Comparison of ENCODE assay signal across 11 mouse cellular contexts in genomic region chr5:121893581-121893980, GRCm38 (mm10). TPM values are rescaled to one million over a fixed set of nuclear protein-coding genes. Genes with fewer than 3 reads are reported as not detected.
DNase-seq lines count a peak whose midpoint lies in the region; ATAC-seq and TF ChIP-seq lines count a peak whose summit lies in the region.
"Had no signal": no experiment of that assay in that cellular context is flagged by ENCODE, and none has a peak within 500 bp of the region (broad histone marks: within the 10 kb centered on the region; RNA-seq: fewer than 3 reads in every experiment).

No protein-coding gene starts in this region.

- 36% methylated on average over 3 of the region's 3 CpGs for WGBS in stomach, postnatal 0 days

- no peak overlapping the region for H3K27ac ChIP-seq in stomach, postnatal 0 days (replicated peaks)

- no peak overlapping the region for H3K9ac ChIP-seq in stomach, postnatal 0 days (ENCODE audit: low read length)

- H3K4me2 ChIP-seq in stomach, postnatal 0 days (replicated peaks; ENCODE audit: low read depth): no peak overlapping the region

- no peaks in the 10 kb centered on the region for H3K4me1 ChIP-seq in stomach, postnatal 0 days (replicated peaks; ENCODE audit: control insufficient read depth, insufficient read depth)

- no peak overlapping the region for H3K4me3 ChIP-seq in stomach, postnatal 0 days (ENCODE audit: low read depth, low read length)
- H3K4me3 ChIP-seq: myocyte had no signal

- DNase-seq in cerebellum, postnatal 14 days: peak; percentile 41 to 54
- no peak for DNase-seq in cerebellum, adult 11 months
- DNase-seq in kidney, adult 9 months: peak; percentile 21
- DNase-seq in kidney, adult 18-20 months: no peak
- DNase-seq in retina, embryonic 14.5 days (ENCODE audit: low spot score): peak; percentile 60
- DNase-seq in retina, postnatal 1 day: no peak
- no peak for DNase-seq in stomach, postnatal 0 days (ENCODE audit: low spot score)
- DNase-seq in left cerebral cortex, adult 18-20 months (ENCODE audit: low spot score in 2 of 2): no peak
- DNase-seq: cerebellum, adult 8-10 months; right cerebral cortex, adult 18-20 months had no signal

- H3K9me3 ChIP-seq in stomach, postnatal 0 days (ENCODE audit: control insufficient read depth, low read length): no peaks in the 10 kb centered on the region

- H3K27me3 ChIP-seq in stomach, postnatal 0 days (ENCODE audit: control insufficient read depth, insufficient read depth, low read length): no peaks in the 10 kb centered on the region

- peak; percentile 72 for TF ChIP-seq CTCF in stomach, postnatal 0 days (IDR thresholded peaks at IDR 0.05; ENCODE audit: low read depth)

- H3K36me3 ChIP-seq in stomach, postnatal 0 days (ENCODE audit: control insufficient read depth, insufficient read depth, low read length): no peaks in the 10 kb centered on the region

- no peak for ATAC-seq in stomach, postnatal 0 days (ENCODE audit: low FRiP score, low TSS enrichment)

- TF ChIP-seq EP300 in stomach, postnatal 0 days (optimal IDR thresholded peaks at IDR 0.05): no peak

RNA-seq across cellular contexts. Expression of gene Pheta1, which starts 44.8 kb away (rescaled TPM):
- 24.3 and 26.7 TPM in 2 replicates for polyA plus RNA-seq in stomach, postnatal 0 days (2015; fragmentation: Nextera tagmentation; extraction: Ambion mirVana)
- 10 to 100 TPM in 1 of 2 experiments, 1 to 10 TPM in 1; 9.8 to 10.1 TPM for total RNA-seq in left cerebral cortex, adult 18-20 months (2021)

RNA-seq across cellular contexts. Expression of gene Sh2b3, which starts 56.1 kb away (rescaled TPM):
- polyA plus RNA-seq in stomach, postnatal 0 days (2015; fragmentation: Nextera tagmentation; extraction: Ambion mirVana): 7.9 and 8.6 TPM in 2 replicates
- total RNA-seq in left cerebral cortex, adult 18-20 months (2021): 10 to 100 TPM; 24.3 to 26.4 TPM

Comparison
In these comparisons a context has a peak if more than half of its experiments do, and no peak if none do; other contexts are left out.
1. DNase-seq: peak in cerebellum, postnatal 14 days (2 of 2), kidney, adult 9 months (single experiment) and retina, embryonic 14.5 days (single experiment); none in cerebellum, adult 11 months (single experiment), kidney, adult 18-20 months (single experiment), retina, postnatal 1 day (single experiment), stomach, postnatal 0 days (single experiment) and left cerebral cortex, adult 18-20 months (0 of 2).